Mouse (Mus musculus) bone marrow, adult 2 months (tissue): Measurements from ENCODE around the gene Plpp6.

ENCODE experiments used
- CTCF ChIP-seq: fragments of 200-500 bp; IDR thresholded peaks from 2 replicates; pipeline ENCODE4 v1.5.1; 2011; ENCODE audit warnings: low read length, control low read depth; ENCODE audit not compliant: control insufficient read depth, insufficient read depth
- POLR2A ChIP-seq: fragments of 200-500 bp; IDR thresholded peaks from 2 replicates; pipeline ENCODE4 v1.6.1; 2011; ENCODE audit warnings: low read depth, mild to moderate bottlenecking, control low read depth, low read length, borderline replicate concordance; ENCODE audit not compliant: control insufficient read depth

- TF ChIP-seq POLR2A (no peak), CTCF (no peak)
Measured at GRCm38 (mm10) chr19:28916492-28916891, 47.3 kb upstream of the Plpp6 start.
